Mouse (Mus musculus): ENCODE results near the gene Apol9b.
"Not testable (repeated sequence)": the region's sequence is repeated elsewhere in the genome, so short reads cannot be mapped to it uniquely, and the experiment has no call there.

GRCm38 (mm10) chr15:77683944-77684343 lies 44.9 kb upstream of the Apol9b start:
- not testable (repeated sequence) for TF ChIP-seq ZC3H11A (IDR thresholded peaks at IDR 0.05; ENCODE audit: borderline replicate concordance, low read depth, low read length); MAFK (IDR thresholded peaks at IDR 0.05; ENCODE audit: insufficient read depth, low read depth, low read length)
